Mouse (Mus musculus): ENCODE data around the gene Tmem151a.

Gene Tmem151a

GRCm38 (mm10) chr19:5067040-5067799, 18.1 kb downstream of the Tmem151a start:
- DNase-seq (ENCODE audit: low spot score) = no peak

GRCm38 (mm10) chr19:5065104-5065503, 20.2 kb downstream of the Tmem151a start:
- DNase-seq (ENCODE audit: low spot score) = no peak

GRCm38 (mm10) chr19:5062446-5062845, 22.9 kb downstream of the Tmem151a start:
- DNase-seq (ENCODE audit: low spot score) = no peak

GRCm38 (mm10) chr19:5062041-5062440, 23.3 kb downstream of the Tmem151a start:
- DNase-seq (ENCODE audit: low spot score) = no peak

GRCm38 (mm10) chr19:5060365-5061330, 24.7 kb downstream of the Tmem151a start:
- no peak for DNase-seq (ENCODE audit: low spot score)

GRCm38 (mm10) chr19:5058801-5059771, 26.2 kb downstream of the Tmem151a start:
- no peak for DNase-seq (ENCODE audit: low spot score)

- DNase-seq (ENCODE audit: low spot score) = no peak
Observed at GRCm38 (mm10) chr19:5057876-5058775, 27.2 kb downstream of the Tmem151a start.

- no peak for DNase-seq (ENCODE audit: low spot score)
Observed at GRCm38 (mm10) chr19:5056251-5056650, 29.1 kb downstream of the Tmem151a start.

- no peak for DNase-seq (ENCODE audit: low spot score)
Observed at GRCm38 (mm10) chr19:5053909-5054308, 31.4 kb downstream of the Tmem151a start.

- DNase-seq (ENCODE audit: low spot score) = no peak
Observed at GRCm38 (mm10) chr19:5052853-5053252, 32.5 kb downstream of the Tmem151a start.

GRCm38 (mm10) chr19:5052166-5052822, 33.0 kb downstream of the Tmem151a start:
- DNase-seq (ENCODE audit: low spot score) = no peak

- no peak for DNase-seq (ENCODE audit: low spot score)
Observed at GRCm38 (mm10) chr19:5051515-5051914, 33.8 kb downstream of the Tmem151a start.

- DNase-seq (ENCODE audit: low spot score) = no peak
Observed at GRCm38 (mm10) chr19:5051031-5051430, 34.3 kb downstream of the Tmem151a start.

- peak; percentile 86 for DNase-seq (ENCODE audit: low spot score)
Observed at GRCm38 (mm10) chr19:5050047-5050905, 35.1 kb downstream of the Tmem151a start, which contains the start of gene Rin1. Gene Rin1 (plus strand): TSS chr19:5050481.

- no peak for DNase-seq (ENCODE audit: low spot score)
Observed at GRCm38 (mm10) chr19:5049325-5049724, 36.0 kb downstream of the Tmem151a start.

GRCm38 (mm10) chr19:5048138-5049056, 36.9 kb downstream of the Tmem151a start:
- DNase-seq (ENCODE audit: low spot score) = no peak

- DNase-seq (ENCODE audit: low spot score) = no peak
Observed at GRCm38 (mm10) chr19:5045531-5045930, 39.8 kb downstream of the Tmem151a start.

- DNase-seq (ENCODE audit: low spot score) = no peak
Observed at GRCm38 (mm10) chr19:5041588-5041987, 43.7 kb downstream of the Tmem151a start.
